Mouse (Mus musculus) telencephalon, adult 2 months (tissue): ENCODE measurements around the gene Fbxo10.
"Not testable (repeated sequence)": the region's sequence is repeated elsewhere in the genome, so short reads cannot be mapped to it uniquely, and the experiment has no call there.

Source experiments
- DNase-seq: peaks from one replicate; pipeline ENCODE4 v3.0.0-alpha.2; 2011; ENCODE audit warnings: low read depth, low spot score

Gene Fbxo10

DNA sequence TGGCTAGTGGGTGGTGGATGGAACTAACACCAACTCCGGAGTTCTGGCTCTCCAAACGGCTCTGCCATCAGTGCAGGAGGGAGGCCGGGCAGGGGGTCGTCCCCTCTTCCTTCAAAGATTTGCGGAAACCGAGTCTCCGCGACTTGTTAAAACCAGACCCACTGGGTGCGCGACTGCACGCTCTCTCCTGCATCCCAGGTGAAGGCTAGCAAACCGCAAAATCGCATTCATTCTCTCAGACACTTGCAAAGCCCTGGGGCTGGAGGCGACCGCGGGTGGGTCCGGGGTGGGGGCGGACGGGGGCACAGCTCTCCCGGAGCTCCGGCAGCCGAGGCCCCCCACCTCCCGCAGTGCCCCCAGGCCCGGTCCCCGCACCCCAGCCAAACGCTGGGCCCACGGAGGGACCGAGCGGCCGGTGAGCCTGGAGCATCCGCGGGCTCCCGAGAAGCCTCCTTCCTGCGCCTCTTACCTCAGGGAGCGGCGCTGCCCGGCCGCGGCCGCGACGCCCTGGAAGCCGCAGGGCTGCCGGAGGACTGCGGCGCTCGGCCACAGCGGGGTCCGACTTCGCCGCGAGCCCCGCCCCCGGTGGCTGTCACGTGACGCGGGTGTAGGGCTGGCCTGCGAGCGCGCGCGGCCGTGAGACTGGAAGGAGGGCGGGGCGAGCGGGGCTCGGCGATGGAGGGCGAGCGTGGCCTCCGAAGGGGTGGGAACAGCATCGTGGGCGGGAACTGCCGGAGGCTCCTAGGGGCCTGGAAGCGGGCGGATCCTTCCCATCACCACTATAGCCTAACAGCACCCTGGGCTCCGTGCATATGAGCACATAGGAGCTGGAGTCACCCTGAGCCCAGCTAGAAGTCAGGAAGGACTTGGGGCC is at the start of gene Fbxo10:
TSS of gene Fbxo10 (minus strand) at position 584 of the 874 bp plus-strand sequence.
- peak; percentile 77 for DNase-seq

DNA sequence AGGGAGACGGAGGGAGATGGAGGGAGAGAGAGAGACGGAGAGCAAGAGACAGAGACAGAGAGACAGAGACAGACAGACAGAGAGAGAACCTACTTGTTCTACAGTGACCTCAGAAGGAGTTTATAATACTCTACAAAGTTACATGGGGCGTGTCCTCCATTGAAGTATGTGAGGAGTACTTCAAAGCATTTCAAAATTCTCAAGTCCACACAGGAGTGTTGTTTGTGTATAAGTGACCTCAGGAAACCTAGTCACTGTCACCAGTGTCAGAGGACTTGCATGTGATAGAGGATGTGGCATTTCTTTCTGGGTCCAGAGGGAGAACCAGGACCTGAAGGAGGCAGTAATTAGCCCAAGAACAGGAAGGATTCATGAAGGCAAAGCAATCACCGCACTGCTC is 46.6 kb upstream of the Fbxo10 start:
- no peak for DNase-seq

DNA sequence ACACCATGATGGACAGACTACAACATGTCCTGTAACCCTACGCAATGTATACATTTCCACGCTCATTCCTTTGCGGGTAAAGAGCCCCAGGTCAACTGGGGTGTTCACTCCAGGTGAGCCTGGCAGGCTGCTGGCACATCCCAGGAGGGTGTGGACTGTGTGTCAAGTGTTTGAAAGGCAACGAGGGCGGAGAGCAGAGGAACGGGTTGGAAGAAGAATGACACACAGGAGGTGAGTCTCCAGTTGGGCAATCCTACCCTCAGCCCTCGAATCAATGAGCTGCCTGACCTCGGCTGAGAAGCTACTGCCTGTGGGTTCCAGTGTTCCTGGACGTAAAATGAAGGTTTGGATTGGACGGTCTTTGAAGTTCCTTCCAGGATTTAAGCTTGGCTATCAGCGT is 36.9 kb upstream of the Fbxo10 start:
- DNase-seq: no peak

DNA sequence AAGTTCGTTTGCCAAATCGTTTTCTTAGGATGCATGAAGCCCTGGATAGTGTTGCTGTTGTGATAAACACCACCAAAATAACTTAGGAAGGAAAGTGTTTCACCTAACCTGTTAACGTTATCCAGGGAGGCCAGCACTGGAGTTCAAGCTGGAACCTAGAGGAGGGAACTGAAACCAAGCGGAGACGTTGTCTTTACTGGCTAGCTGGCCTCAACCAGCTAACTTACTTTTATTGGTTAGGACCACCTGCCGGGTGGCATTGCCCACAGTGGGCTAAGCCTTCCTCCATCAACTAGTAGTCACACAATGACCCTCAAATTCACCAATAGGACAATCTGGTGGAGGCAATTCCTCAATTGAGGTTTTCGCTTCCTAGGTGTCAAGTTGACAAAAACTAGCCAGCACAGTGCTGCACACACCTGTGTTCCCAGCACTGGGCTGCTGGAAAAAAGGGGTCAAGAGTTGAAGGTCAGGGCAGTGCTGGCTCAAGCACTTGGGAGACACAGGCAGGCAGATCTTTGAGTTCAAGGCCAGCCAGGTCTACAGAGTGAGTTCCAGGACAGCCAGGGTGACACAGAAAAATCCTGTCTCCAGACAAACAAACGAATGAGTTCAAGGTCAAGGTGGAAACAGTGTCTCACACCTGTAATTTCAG is 24.2 kb upstream of the Fbxo10 start:
- DNase-seq: no peak

DNA sequence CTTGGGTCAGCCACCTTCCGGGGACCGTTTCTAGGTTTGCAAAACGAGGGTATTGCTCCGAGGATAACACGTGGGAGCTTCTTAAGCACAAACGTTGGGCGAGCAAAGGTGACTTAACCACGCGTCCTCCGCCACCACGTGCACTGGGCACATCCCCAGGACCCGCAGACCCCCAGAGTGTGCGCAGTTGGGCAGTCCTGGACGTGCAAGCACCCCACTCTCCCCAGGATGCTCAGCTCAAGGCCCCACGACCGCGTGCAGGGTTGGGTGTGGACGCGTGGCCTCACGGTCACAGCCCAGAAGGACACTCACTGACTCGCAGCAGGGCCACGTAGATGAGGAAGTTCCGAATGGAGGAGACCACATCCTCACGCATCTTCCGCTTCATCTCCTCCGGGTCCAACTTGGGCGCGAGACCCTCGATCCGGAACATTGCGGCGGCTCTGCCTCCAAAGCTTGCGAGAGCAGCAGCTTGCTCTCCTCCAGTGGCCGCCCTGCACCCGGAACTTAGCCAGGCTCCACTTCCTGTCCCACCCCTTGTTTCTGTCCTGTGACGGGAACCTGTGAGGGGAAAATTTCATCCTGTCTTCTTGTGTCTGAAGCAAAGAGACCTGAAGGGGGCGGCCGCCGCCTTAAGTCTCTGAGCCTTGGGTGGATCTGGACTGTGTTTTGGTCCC is 23.3 kb upstream of the Fbxo10 start, which contains the start of gene Tomm5:
TSS of gene Tomm5 (minus strand) at position 514 of the 677 bp plus-strand sequence.
- peak; percentile 98 for DNase-seq

DNA sequence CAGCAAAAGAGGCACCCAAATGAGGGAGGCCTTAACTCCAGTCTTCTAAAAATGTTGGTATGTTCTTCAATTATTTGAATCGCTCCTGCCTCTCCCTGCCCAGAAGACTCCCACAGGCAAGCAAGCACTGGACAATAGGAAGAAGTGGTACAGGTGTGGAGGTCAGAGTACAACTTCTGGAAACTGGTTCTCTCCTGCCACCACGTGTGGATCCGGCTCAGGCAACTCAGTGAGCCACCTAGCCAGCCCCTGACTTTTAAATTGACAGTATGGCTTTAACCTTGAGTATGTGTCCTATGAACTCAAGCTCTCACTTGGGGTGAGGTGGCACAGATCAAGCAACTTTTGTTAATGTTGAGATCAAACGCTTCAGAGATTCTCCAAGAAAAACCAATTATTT is 22.7 kb upstream of the Fbxo10 start:
- DNase-seq: no peak

DNA sequence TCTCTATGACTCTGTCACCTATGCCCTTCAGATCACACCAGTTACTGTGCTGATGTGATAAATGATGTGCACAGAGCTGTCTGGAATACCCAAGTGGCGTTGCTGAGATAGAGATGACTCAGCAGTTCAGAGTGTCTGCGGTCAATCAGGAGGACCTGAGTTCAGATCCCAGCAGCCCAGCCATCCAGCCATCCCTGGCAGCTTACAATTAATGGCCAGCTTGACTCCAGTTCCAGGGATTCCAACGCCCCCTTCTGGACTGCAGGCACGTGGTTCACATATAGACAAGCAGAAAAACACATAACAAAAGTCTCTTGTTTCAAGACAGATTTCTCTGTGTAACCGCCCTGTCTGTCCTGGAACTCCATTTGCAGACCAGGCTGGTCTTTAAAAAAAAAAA is 22.0 kb upstream of the Fbxo10 start:
- DNase-seq: no peak

DNA sequence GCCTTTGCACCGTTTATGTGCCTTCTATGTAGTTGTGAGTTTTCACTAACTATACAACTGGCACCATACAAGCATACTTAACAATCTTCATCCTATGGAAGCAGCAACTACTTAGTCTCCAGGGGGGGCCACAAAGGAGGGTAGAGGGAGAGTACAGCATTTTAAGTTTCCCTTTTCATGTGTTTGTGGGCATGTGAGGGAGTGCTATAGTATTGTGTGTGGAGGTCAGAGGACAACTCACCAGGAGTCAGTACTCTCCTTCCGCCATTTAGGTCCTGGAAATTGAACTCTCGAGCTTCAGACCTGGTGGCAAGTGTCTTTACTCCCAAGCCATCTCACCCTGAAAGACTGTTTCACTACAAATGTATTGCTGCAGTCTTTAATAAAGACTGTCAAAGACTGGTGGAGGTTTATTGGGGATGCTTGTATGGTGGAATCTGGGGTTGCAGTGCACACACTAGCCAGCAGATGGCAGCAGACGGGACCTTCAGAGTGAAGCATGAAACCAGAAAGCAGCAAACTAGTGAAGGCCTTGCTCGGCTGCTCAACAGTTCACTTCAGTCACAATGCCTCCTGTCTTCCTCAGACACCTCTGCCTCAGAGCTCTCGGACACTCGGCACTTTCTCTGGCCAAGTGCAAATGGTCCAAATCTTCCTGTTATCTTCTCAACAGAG is 12.9 kb upstream of the Fbxo10 start:
- DNase-seq: no peak

DNA sequence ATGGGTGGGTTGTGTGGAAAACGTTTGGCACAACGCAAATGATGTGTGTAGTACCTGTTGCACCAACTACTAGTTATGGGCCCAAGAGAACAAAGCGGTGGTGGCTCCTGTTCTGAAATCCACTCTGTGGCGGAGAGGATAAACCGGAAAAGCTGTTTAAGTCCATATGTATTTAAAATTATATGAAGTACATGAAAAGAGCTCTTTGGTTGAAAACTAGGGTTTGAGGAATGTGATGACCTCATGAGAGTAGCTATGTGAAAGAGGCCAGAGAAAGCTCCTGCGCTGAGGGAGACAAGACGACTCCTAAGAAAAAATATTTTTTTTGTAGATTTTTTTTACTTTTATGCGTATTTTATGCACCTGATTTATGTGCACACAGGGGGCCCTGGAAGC is 489 bp upstream of the Fbxo10 start:
- DNase-seq: no peak

DNA sequence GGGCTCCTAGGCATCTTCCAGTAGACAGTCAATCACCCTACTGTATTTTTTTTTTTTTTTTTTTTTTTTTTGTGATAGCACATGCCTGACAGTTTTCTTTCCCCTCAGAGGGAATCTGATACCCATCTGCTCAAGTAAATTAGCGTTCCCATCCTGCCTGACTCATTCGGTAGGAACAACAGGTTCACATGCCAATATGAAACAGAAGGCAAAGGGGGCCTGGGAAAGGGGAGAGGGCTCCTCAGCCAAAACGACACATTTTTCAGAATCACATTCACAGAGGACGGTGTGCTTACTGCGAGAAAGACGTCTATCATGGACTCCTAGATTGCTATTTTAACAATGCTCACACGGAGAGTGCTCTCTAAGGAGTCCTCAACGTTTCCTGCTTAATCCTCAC is 917 bp downstream of the Fbxo10 start:
- no peak for DNase-seq

DNA sequence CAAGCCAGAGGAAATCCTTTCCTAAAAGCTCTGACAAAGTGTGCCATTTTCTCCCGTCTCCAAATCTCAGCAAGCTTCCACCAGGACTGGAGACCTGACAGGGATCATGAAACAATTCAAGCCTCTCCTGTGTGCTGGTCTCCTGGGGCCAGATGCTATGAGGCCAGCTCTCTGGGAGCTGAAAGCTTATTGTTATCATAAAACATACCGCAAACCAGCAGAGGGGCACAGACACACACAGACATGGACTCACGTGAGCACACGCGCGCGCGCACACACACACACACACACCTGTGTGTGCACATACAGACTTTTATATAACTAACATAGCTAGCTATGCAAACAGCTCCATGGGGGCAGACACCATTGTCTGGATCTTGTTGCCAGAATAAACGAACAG is 1.5 kb downstream of the Fbxo10 start:
- no peak for DNase-seq

DNA sequence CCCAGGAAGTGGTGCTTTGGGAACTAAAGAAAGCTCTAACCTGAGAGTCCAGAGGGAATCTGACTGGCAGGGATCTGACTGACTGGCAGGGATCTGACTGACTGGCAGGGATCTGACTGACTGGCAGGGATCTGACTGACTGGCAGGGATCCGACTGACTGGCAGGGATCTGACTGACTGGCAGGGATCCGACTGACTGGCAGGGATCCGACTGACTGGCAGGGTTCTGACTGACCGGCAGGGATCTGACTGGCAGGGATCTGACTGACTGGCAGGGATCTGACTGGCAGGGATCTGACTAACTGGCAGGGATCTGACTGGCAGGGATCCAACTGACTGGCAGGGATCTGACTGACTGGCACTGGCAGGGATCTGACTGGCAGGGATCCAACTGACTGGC is 3.4 kb downstream of the Fbxo10 start:
- DNase-seq: not testable (repeated sequence)

DNA sequence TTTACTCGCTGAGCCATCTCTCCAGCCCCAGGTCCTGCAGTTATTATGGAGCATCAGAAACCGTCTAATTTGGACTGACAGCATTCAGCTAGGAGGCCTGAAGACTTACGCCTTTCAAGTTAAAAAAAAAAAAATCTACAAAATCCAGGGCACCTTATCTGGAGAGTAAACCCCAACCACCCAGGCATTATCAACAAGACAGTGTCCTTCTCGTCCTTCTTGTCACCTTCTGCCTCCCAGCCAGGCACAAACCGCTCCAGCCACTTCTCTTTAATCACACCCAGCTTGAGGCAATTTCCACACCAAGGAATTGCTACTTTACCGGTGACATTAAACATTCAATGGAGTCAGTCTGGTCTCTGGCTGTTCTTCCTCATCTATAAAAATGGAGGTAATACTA is 10.9 kb downstream of the Fbxo10 start:
- no peak for DNase-seq

DNA sequence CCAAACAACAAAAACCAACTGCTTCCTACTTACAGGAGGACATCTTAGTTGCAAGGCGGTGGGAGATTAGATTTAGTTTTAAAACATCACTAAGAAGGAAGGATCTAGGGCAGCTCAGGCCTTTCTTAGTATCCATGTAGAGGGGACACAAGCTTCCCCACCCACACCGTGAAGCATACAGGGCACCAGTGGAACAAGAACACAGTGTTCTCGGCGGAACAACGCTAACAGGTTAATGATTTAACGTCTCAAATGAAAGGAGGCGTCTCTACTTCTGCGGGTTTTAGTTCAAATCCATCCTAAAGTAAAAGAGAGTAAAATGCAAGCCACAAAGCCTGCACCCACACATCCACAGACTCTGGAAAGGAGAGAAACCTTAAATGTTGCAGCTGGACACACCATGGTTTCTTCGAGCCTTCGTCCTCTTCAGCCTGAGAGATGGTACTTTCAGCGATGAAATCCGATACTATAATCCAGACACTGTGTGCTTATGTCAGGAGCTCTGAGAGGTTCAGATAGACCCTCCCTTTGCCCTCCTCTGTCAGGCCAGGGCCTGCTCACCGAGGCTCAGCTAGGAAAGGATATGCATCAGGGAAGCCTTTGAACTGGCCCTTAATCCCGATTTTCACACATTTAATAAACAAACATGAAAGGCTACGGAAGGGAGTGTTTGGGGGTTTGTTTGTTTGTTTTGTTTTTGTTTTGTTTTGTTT is 12.0 kb downstream of the Fbxo10 start:
- DNase-seq: no peak

DNA sequence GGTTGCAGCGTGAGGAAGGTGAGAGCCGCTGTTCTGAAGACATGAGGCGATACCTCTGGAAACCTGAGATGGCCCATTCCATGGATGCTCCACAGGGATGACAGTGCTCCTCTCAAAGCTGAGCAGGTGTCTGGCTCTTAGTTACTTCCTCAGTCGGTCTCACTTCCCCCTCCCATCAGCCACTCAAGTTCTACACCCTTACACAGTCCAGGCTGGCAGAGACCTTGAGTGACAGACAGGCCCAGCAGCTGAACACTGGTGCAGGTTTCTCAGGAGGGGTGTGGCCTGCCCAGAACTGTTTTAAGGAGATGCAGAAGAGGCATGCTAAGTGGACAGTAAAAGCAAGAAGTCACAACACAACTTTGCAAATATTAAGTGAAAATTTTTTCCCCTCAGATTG is 16.7 kb downstream of the Fbxo10 start:
- no peak for DNase-seq

DNA sequence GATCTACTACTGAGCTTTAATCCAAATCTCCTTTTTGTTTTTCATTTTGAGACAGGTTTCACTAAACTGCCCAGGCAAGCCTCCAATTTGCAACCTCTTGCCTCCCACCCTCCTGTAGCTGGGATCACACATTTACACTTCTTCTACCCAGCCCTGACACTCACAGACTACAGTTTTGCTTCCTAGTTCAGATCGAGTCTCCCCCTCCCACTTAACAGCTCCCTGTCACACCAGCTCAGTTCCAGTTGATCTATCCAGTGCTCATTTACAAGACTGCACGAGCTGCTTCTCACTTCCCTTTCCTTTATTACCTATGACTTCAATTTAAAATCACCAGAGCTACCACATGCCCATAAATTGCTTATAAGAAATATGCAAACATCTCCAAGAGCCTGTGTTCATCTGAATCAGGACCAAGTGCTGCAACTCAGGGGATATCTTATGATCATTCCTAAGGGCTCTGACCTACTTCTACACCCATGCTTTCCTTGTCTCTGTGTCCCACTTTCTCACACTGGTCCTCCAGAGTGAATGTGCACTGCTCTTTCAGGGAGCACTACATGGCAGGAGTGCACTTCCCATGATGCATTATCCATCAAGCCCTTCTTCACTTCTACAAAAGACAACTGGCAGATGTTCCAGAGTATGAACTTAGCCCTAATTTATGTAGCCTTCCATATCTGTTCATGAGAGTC is 18.2 kb downstream of the Fbxo10 start:
- no peak for DNase-seq

DNA sequence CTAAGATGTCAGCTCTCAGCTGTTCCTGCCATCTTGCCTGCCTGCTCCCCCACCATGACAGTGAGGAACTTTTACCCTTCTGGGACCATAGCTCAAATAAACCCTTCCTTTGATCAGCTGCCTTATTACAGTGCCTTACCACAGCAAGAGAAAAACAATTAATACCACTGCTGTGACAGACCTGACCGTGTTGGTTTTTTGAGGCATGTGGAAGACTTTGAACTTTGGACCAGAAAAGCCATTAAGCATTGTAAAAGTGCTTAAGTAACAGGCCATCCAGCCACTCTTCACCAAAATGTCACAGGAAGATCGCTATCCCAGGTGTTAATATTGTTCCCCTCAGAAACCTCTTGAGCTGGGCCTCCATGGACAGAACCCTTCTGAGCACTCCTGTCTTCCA is 19.8 kb downstream of the Fbxo10 start:
- no peak for DNase-seq

DNA sequence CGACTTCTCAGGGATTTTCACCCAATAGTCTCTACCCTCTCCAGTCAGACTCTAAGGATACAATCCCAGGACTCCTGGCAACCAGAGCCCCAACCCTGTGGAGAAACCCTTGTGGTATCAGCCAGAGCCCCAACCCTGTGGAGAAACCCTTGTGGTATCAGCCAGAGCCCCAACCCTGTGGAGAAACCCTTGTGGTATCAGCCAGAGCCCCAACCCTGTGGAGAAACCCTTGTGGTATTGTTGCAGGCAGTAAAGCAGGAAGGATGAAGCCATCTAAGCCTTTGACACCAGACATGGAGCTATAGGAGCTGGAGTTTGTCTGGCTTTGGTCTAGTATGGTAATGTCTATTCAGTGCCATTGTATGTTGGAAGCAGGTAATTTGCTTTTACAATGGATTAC is 20.6 kb downstream of the Fbxo10 start:
- not testable (repeated sequence) for DNase-seq

DNA sequence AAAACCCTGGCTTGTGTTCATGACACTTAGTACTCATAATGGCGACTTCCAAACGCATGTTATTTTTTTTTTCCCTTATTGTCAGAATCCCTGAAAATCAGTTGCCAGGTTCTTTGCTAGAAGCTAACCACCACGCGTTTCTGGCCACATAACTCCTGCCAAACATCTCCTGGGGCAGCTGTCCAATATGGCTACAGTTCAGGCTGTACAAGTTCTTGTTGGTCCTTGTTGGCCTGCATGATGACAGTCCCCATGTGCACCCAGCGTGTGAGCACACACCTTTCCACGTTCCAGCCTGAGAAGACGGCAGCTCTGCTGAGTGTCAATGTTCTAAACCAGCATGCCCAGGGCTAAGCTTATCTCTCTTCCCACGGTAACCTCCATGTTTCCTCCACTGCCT is 29.0 kb downstream of the Fbxo10 start:
- no peak for DNase-seq

DNA sequence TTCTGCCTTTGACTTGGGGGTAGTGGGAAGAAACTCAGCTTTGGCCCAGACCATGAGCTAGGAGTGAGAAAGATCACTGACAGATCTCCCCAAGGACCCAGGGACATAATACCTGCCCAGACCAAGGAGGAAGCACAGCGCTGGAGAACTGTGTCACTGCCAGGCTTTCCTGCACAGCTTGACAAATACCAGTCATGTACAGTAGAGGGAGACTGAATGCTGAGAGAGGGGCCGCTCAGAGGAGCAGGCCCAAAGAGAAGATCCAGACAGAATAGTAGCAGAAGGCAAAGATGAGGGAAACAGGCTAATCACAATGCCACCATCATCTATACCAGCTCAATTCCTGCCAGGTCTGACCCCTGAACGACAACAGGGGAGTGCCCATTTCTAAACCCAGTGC is 29.5 kb downstream of the Fbxo10 start:
- no peak for DNase-seq

DNA sequence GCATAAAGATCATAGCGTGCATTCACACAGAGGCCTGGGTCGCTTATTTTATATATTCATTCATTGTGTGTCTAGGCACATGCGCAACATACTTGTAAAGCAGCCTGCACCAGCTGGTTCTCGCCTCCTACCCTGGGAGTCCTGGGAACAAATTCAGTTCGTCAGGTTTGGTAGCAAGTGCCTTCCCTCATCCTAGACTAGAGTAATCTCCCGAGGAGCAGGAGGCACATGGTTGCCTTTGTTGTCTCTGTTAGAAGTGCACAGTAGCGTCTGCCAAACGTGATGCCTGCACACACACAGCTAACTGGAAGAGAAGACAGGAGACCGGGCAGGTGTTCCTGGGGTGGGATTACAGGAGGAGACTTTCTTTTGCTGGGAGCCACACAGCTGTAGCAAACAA is 36.4 kb downstream of the Fbxo10 start:
- DNase-seq: peak; percentile 59
